Mouse (Mus musculus): ENCODE results near the gene Lrp1. TPM values are rescaled to one million over a fixed set of nuclear protein-coding genes. Genes with fewer than 3 reads are reported as not detected.

Gene Lrp1
- total RNA-seq, 1 experiment from 2014 or later, result 15.1 TPM

DNA sequence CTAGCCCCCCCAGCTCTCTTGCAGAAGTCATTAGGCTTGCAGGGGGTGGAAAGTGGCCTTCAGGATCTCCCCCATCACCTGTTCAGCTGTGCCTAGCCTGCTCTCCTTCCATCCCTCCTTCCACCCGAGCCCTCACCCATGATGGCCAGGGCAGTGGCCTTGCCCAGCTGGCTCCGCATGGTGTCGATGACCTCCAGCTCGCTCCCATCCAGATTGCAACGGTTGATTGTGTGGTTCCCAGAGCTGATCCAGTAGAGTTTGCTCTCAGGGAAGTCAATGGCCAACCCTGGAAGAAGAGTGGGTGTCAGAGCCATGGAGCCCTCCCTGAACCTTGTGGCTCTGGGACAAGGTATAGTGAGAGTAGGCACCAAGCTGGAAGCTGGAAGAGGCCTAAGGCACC is 48.7 kb downstream of the Lrp1 start:
- ATAC-seq (ENCODE audit: extremely low read depth, insufficient number of reproducible peaks, low FRiP score, poor library complexity, severe bottlenecking), result no peak

- no peak for ATAC-seq (ENCODE audit: extremely low read depth, insufficient number of reproducible peaks, low FRiP score, poor library complexity, severe bottlenecking)
Observed at GRCm38 (mm10) chr10:127570937-127571641, 49.9 kb downstream of the Lrp1 start.

DNA sequence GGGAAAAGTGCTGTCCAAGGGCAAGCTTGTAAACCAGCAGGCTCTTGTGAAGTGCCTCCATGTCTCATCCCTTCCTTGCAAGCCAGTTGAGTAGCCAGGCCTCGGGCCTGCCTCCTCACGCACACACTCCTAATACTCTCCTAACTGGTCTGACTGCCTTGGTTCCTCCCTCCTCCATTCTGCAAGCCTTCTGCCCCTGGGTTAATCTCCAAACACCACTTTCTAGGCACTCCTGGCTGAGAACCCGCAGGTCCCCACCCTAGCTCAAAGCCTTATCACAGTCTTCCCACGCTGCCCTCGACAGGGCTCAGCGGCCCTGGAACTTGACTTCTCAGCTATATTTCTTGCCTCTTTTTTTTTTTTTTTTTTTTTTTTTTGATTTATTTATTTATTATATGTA is 50.6 kb downstream of the Lrp1 start:
- ATAC-seq (ENCODE audit: extremely low read depth, insufficient number of reproducible peaks, low FRiP score, poor library complexity, severe bottlenecking), result no peak

- ATAC-seq (ENCODE audit: extremely low read depth, insufficient number of reproducible peaks, low FRiP score, poor library complexity, severe bottlenecking), result no peak; the same call in 1 of the 2 replicates
Observed at GRCm38 (mm10) chr10:127569450-127569849, 51.5 kb downstream of the Lrp1 start.

GRCm38 (mm10) chr10:127566553-127567326 is 54.2 kb downstream of the Lrp1 start:
- no peak for ATAC-seq (ENCODE audit: extremely low read depth, insufficient number of reproducible peaks, low FRiP score, poor library complexity, severe bottlenecking)

DNA sequence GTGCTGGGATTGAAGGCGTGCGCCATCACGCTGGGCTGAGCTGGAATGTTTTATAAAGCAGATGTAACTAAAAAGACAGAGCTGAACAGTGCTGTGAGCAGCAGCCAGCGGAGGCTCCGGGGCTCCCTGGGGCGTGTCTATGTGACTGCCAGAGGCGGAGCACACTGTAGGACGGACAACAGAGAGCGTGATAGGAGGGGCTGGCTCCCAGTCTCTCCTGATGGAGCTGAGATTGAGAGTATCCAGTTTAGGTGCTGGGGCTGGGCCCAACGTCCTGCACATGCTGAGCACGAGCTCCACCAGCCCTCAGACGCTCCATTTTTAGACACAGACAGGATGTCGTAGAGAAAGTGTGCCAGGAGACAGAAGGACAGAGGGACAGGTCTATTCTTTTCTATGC is 56.6 kb downstream of the Lrp1 start:
- ATAC-seq (ENCODE audit: extremely low read depth, insufficient number of reproducible peaks, low FRiP score, poor library complexity, severe bottlenecking), result no peak

GRCm38 (mm10) chr10:127563840-127564239 is 57.1 kb downstream of the Lrp1 start:
- ATAC-seq (ENCODE audit: extremely low read depth, insufficient number of reproducible peaks, low FRiP score, poor library complexity, severe bottlenecking), result no peak

DNA sequence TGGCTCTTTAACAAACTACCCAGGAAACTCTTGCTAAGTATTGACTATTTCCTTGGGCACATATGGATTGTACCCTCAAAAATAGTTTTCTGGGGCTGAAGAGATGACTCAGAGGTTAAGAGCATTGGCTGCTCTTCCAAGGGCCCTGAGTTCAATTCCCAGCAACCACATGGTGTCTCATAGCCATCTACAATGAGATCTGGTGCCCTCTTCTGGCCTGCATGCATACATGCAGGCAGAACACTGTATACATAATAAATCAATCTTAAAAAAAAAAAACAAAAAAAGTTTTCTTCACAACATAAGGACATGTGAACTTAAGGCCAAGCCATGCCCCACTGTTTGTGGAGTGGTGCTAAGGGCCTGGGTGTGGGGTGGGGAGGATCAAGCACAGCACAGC is 59.8 kb downstream of the Lrp1 start:
- ATAC-seq (ENCODE audit: extremely low read depth, insufficient number of reproducible peaks, low FRiP score, poor library complexity, severe bottlenecking), result no peak

DNA sequence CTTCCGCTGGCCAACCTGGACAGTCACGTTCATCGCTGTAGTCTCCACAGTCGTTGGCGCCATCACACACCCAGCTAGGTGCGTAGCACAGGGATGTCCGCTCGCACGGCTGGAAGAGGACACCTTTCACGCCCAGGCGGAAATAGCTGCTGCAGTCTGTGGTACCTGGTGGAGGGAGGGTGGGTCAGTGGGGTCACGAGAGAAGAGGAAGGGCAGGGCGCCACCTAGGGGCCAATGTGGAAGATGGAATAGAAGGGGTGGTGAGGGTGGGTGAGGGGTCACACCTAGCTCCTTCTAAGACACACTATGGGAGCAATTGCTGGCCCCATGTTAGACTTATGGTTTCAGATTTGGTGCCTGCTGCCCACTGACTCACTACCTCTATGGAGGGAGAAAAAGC is 63.6 kb downstream of the Lrp1 start:
- no peak for ATAC-seq (ENCODE audit: extremely low read depth, insufficient number of reproducible peaks, low FRiP score, poor library complexity, severe bottlenecking)

DNA sequence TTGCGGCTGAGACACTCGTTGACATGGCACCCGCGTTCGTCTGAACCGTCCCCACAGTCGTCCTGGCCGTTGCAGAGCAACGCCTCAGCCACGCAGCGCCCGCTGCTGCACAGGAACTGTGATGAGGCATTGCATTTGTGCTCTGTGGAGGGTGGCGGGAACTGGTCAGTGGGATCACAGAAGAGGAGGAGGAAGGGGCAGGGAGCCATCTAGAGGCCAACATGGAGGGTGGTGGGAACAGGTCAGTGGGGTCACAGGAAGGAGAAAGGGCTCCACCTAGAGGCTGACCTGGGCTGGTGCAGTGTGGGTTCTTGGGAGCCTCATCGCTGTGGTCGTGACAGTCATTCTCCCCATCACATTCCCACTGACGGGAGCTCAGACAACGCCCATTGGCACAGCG is 65.2 kb downstream of the Lrp1 start:
- ATAC-seq (ENCODE audit: extremely low read depth, insufficient number of reproducible peaks, low FRiP score, poor library complexity, severe bottlenecking), result no peak

GRCm38 (mm10) chr10:127549892-127550291 is 71.1 kb downstream of the Lrp1 start:
- no peak for ATAC-seq (ENCODE audit: extremely low read depth, insufficient number of reproducible peaks, low FRiP score, poor library complexity, severe bottlenecking)

GRCm38 (mm10) chr10:127548236-127548635 is 72.7 kb downstream of the Lrp1 start:
- no peak for ATAC-seq (ENCODE audit: extremely low read depth, insufficient number of reproducible peaks, low FRiP score, poor library complexity, severe bottlenecking)

- ATAC-seq (ENCODE audit: extremely low read depth, insufficient number of reproducible peaks, low FRiP score, poor library complexity, severe bottlenecking), result no peak
Observed at GRCm38 (mm10) chr10:127546505-127546904, 74.4 kb downstream of the Lrp1 start.

DNA sequence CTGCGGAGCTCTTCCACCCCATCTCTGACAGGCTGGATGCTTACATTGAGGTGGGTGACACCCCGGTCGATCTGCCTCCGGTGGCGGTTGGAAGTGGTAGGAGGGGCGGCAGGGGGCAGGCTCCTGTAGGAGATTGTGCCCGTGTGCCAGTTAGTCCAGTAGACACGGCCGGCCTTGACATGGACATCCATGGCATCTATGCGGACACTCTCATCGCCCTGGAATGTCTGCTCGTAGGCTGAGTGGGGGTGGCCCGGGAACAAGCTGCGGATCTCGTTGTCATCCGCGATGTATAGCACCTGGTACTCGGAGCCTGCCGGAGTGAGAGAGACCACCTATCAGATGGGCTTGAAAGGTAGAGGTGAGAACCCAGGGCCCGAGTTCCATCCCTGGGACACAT is 76.6 kb downstream of the Lrp1 start:
- no peak for ATAC-seq (ENCODE audit: extremely low read depth, insufficient number of reproducible peaks, low FRiP score, poor library complexity, severe bottlenecking)

- ATAC-seq (ENCODE audit: extremely low read depth, insufficient number of reproducible peaks, low FRiP score, poor library complexity, severe bottlenecking), result no peak
Observed at GRCm38 (mm10) chr10:127543916-127544315, 77.0 kb downstream of the Lrp1 start.

GRCm38 (mm10) chr10:127542720-127543119 is 78.2 kb downstream of the Lrp1 start:
- ATAC-seq (ENCODE audit: extremely low read depth, insufficient number of reproducible peaks, low FRiP score, poor library complexity, severe bottlenecking), result no peak

GRCm38 (mm10) chr10:127542084-127542483 is 78.9 kb downstream of the Lrp1 start:
- no peak for ATAC-seq (ENCODE audit: extremely low read depth, insufficient number of reproducible peaks, low FRiP score, poor library complexity, severe bottlenecking)

GRCm38 (mm10) chr10:127541510-127541909 is 79.4 kb downstream of the Lrp1 start:
- ATAC-seq (ENCODE audit: extremely low read depth, insufficient number of reproducible peaks, low FRiP score, poor library complexity, severe bottlenecking), result no peak

GRCm38 (mm10) chr10:127537854-127538583 is 82.9 kb downstream of the Lrp1 start:
- ATAC-seq (ENCODE audit: extremely low read depth, insufficient number of reproducible peaks, low FRiP score, poor library complexity, severe bottlenecking), result peak; percentile 42
